Mouse (Mus musculus) heart, embryonic 16.5 days (tissue): ENCODE measurements at regions not wholly inside any gene's neighbourhood (a gene's known extent, or its start where the extent isn't known, plus 50 kb on each side); places are given as distances from the start of the nearest gene placed in this dataset.
A peak's percentile ranks its signal among the peaks of the same experiment; 100 is the strongest.

Experiments
- ATAC-seq: fragments of 200-750 bp; cut with Nextera tagmentation; replicated peaks from 2 replicates; pipeline ENCODE4 v1.8.0; 2017; ENCODE audit warnings: moderate number of reproducible peaks; ENCODE audit not compliant: insufficient read depth, low FRiP score; ENCODE audit errors: extremely low read depth
- H3K27ac ChIP-seq: fragments of 300-500 bp; sonication (generic); 2 replicates; pipeline ENCODE4 v1.5.1; 2014; ENCODE audit warnings: mild to moderate bottlenecking, low read length, control low read depth, moderate library complexity
- H3K27me3 ChIP-seq: fragments of 300-500 bp; sonication (generic); 2 replicates; pipeline ENCODE4 v1.6.1; 2014; ENCODE audit warnings: low read length, mixed read lengths; ENCODE audit not compliant: control insufficient read depth, insufficient read depth
- H3K36me3 ChIP-seq: fragments of 300-500 bp; sonication (generic); 2 replicates; pipeline ENCODE4 v1.6.1; 2014; ENCODE audit not compliant: control insufficient read depth, insufficient read depth
- H3K4me1 ChIP-seq: fragments of 300-500 bp; sonication (generic); 2 replicates; pipeline ENCODE4 v1.6.1; 2014; ENCODE audit warnings: low read length, mixed read lengths; ENCODE audit not compliant: control insufficient read depth, insufficient read depth
- H3K4me2 ChIP-seq: fragments of 300-500 bp; sonication (generic); 2 replicates; pipeline ENCODE4 v1.6.1; 2014; ENCODE audit warnings: low read depth, mild to moderate bottlenecking, control low read depth, low read length
- H3K4me3 ChIP-seq: fragments of 300-500 bp; sonication (generic); 2 replicates; pipeline ENCODE4 v1.5.1; 2014; ENCODE audit warnings: mild to moderate bottlenecking, control low read depth, low read length
- H3K9ac ChIP-seq: fragments of 300-500 bp; sonication (generic); 2 replicates; pipeline ENCODE4 v1.6.1; 2014; ENCODE audit warnings: low read length, control low read depth
- H3K9me3 ChIP-seq: fragments of 300-500 bp; sonication (generic); replicated peaks from 2 replicates; pipeline ENCODE4 v1.6.1; 2016; ENCODE audit warnings: low read length; ENCODE audit not compliant: control insufficient read depth
- WGBS: fragments of 180-500 bp; shearing (Covaris S2); extraction: QIAGEN DNeasy Blood & Tissue Kit; methylation state at CpG from one replicate; pipeline ENCODE4 v1.1.7; 2014; 5-methylcytosine and 5-hydroxymethylcytosine counted together

DNA sequence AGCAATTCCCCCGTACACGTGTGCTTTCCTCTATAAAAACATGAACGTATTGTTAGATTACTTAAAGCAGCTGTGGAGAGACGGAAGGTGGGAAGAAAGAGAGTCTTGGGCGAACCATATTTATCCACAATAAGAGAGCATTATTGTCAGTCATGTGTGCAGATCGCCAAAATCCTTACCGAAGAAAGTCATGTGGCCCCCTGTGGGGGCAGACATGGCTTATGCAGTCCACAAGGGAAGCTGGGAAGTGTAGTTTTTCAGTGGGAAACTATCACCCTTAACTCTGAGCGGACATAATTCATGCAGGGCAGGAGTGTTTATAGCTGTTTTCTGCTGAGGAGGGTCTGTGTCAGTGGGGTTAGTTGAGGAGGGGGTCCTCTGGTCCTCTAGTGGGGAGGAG is 90.8 kb downstream of the Nxnl2 start:
- no peak overlapping the region for H3K27ac ChIP-seq

DNA sequence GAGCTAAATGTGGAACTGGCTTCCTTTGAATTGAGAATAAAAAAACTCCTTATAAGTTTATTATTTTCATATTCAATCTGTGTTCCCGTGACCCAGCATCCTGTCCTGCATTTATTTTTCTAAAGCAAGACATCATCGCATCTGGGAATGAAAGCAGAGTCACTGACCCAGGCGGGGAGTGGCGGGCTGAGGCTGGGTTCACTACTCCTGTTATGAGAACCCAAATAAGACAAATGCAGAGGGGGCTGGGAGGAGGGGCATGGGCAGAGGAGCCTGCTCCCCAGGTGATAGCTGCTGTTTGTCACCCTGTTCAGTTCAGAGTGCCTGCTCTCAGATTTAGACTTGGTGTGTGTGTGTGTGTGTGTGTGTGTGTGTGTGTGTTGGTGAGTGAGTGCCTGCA is 102.0 kb downstream of the Nxnl2 start:
- Histone ChIP-seq H3K27ac (no peak overlapping the region), H3K4me3 (no peak overlapping the region), H3K36me3 (no peaks in the 10 kb centered on the region), H3K9me3 (no peaks in the 10 kb centered on the region; the same call in none of the 2 replicates), H3K4me1 (no peaks in the 10 kb centered on the region), H3K9ac (no peak overlapping the region), H3K27me3 (no peaks in the 10 kb centered on the region), H3K4me2 (no peak overlapping the region)
- WGBS, result 81% methylated on average over 4 of the region's 4 CpGs
- no peak for ATAC-seq

More for the DNA sequence above, 90.8 kb downstream of the Nxnl2 start:
- no peak overlapping the region for H3K4me3 ChIP-seq
- WGBS, result 69% methylated on average over 8 of the region's 8 CpGs
- H3K4me1 ChIP-seq, result no peaks in the 10 kb centered on the region
- H3K9ac ChIP-seq, result no peak overlapping the region
- no peaks in the 10 kb centered on the region for H3K27me3 ChIP-seq
- ATAC-seq, result no peak
- H3K36me3 ChIP-seq, result no peaks in the 10 kb centered on the region
- no peak overlapping the region for H3K4me2 ChIP-seq
- no peaks in the 10 kb centered on the region for H3K9me3 ChIP-seq

DNA sequence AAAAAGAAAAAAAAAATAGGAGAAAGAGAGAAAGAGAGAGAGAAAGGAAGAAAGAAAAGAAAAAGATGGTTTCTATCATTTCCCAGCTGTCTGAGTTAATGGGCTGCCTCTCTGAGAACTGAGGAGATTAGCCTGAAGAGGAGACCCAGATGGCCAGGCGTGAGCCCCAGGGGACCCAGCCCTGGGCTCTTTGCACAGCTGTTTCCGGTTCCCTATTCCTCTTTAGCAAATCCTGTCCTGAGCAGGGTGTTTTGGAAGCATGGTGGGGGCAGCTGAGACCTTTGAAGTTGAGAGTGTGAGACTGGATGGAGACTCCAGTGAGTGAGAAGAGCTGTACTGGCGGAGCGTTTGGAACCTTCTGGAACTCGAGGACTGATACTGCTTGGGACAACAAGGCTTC is 103.8 kb downstream of the Nxnl2 start:
- no peak overlapping the region for H3K9ac ChIP-seq
- ATAC-seq, result 0 out of 2 replicates have a peak, but pooled peaks have one; percentile 52
- no peak overlapping the region for H3K4me3 ChIP-seq
- H3K27ac ChIP-seq, result no peak overlapping the region
- no peak overlapping the region for H3K4me2 ChIP-seq
- H3K9me3 ChIP-seq, result no peaks in the 10 kb centered on the region; the same call in none of the 2 replicates
- H3K4me1 ChIP-seq, result peaks cover 2% of the 10 kb centered on the region
- H3K36me3 ChIP-seq, result no peaks in the 10 kb centered on the region
- WGBS, result 54% methylated on average over 5 of the region's 5 CpGs
- no peaks in the 10 kb centered on the region for H3K27me3 ChIP-seq

DNA sequence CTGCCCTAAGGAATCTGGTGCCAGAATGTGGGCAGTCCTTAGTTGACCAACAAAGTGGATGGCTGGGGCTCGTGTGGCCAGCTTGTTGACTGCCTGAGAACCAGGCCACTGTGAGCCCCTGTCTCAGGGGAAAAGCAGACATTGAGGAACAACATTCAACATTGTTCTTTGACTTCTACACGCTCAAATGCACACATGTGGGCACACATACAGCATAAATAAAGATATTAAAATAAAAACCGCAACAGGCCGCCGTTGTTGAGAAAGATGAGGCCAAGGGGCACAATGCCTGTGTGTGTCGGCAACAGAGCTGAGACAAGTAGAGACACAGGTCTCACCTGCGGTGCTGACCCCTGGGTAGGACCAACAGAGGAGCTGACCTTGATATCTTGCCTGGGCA is 105.8 kb downstream of the Nxnl2 start:
- H3K4me1 ChIP-seq, result peaks cover 14% of the 10 kb centered on the region
- H3K27me3 ChIP-seq, result no peaks in the 10 kb centered on the region
- no peak for ATAC-seq
- no peak overlapping the region for H3K4me2 ChIP-seq
- H3K9me3 ChIP-seq, result no peaks in the 10 kb centered on the region; the same call in 1 of the 2 replicates
- no peak overlapping the region for H3K9ac ChIP-seq
- no peaks in the 10 kb centered on the region for H3K36me3 ChIP-seq
- H3K4me3 ChIP-seq, result no peak overlapping the region
- 86% methylated on average over 7 of the region's 7 CpGs for WGBS
- H3K27ac ChIP-seq, result no peak overlapping the region

DNA sequence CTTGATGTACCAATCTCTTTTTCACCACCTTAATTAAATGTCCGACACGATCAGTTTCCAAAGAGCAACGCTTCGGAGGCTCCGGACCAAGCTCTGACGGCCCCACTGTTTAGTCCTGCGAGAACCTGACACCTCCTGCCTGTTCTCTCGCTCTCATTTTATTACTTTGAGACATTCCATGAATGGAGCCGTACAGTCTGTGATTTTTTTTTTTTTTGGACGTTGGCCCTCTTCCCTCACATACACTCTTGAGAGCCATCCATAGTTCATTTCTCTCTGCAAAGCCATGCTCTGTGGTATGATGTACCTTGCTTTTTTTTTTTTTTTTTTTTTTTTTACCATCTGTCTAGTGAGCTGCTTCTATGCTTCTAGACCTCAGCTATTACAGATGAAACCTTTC is 106.7 kb downstream of the Nxnl2 start:
- no peak overlapping the region for H3K9ac ChIP-seq
- H3K4me2 ChIP-seq, result no peak overlapping the region
- H3K4me1 ChIP-seq, result peaks cover 14% of the 10 kb centered on the region
- no peak overlapping the region for H3K4me3 ChIP-seq
- H3K9me3 ChIP-seq, result no peaks in the 10 kb centered on the region
- H3K36me3 ChIP-seq, result no peaks in the 10 kb centered on the region
- H3K27me3 ChIP-seq, result no peaks in the 10 kb centered on the region
- no peak overlapping the region for H3K27ac ChIP-seq
- WGBS, result 63% methylated on average over 10 of the region's 10 CpGs
- ATAC-seq, result no peak

DNA sequence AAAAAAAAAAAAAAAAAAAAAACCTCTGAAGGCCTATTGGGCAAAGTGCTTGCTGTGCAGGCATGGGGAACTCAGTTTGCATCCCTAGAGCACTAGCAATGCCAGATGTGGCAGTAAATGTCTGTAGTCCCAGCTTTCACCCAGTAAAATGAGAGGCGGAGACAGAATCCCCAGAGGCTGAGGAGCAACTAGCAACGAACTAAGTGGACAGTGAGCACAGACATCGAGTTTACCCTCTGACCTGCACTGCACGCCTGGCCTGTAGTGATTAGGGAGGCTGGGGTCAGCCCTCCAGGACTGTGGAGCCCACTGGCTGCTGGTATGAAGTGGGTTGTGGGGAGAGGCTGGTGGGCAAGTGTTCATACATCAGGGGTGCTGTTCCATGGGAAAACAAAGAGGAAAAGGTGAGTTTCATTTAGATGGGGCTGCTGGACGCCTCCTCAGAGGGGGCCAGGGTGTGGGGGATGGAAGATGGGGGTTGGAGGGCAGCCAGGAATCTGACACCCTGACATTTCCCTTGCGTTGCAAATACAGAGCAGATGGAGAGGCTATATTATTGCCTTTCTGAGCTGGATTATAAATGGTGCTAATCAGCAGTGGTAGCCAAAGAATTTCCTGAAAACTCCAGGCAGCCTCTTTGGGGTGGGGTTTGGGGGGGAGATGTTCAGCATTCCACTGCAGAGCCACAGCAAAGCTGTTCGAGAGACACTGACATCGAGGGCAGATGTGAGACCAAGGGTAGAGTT is 109.0 kb downstream of the Nxnl2 start:
- H3K27me3 ChIP-seq, result no peaks in the 10 kb centered on the region

DNA sequence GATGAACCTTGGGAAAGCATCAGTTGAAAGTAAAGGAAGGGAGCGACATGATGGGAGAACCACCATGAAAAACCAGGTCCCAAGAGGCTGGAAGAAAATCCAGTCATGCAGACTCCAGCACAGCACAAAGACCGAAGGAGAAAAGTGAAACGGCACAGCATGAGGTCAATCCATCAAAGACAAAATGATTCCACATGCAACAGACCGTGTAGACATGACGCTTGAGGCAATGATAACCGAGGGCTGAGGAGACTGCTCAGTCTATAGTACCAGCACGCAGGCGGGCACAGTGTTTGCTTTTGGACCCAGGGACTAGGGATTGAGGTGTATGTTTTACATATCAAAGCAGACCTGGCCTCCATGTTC is 109.5 kb downstream of the Nxnl2 start:
- WGBS, result 62% methylated on average over 8 of the region's 8 CpGs
- 0 out of 2 replicates have a peak overlapping the region, but pooled peaks have one; percentile 5 for H3K4me2 ChIP-seq

More for the DNA sequence above, 109.0 kb downstream of the Nxnl2 start:
- H3K27ac ChIP-seq, result peak overlapping the region; percentile 47
- H3K4me1 ChIP-seq, result peaks cover 14% of the 10 kb centered on the region
- 0 out of 2 replicates have a peak overlapping the region, but pooled peaks have one; percentile 5 for H3K4me2 ChIP-seq
- 19% methylated on average over 8 of the region's 8 CpGs for WGBS
- H3K9ac ChIP-seq, result no peak overlapping the region
- no peaks in the 10 kb centered on the region for H3K36me3 ChIP-seq
- ATAC-seq, result peak; percentile 87
- H3K4me3 ChIP-seq, result no peak overlapping the region
- H3K9me3 ChIP-seq, result peaks cover 4% of the 10 kb centered on the region; the same call in 1 of the 2 replicates

DNA sequence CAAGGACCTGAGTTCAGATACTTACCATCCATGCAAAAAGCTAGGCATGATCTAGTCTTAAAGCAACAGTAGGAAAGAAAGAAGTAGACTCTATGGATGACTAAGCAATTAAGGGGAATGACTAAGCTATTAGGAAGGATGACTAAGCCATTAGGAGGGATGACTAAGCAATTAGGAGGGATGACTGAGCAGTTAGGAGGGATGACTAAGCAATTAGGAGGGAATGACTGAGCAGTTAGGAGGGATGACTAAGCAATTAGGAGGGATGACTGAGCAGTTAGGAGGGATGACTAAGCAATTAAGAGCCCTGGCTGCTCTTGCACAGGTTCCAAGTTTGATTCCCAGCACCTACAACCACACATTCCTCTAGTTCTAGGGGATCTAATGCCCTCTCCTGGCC is 113.9 kb downstream of the Nxnl2 start:
- H3K27ac ChIP-seq, result no peak overlapping the region
- no peaks in the 10 kb centered on the region for H3K27me3 ChIP-seq
- peaks cover 12% of the 10 kb centered on the region for H3K4me1 ChIP-seq
- H3K9ac ChIP-seq, result no peak overlapping the region
- H3K4me3 ChIP-seq, result no peak overlapping the region
- H3K9me3 ChIP-seq, result peaks cover 11% of the 10 kb centered on the region; the same call in 1 of the 2 replicates
- no peak overlapping the region for H3K4me2 ChIP-seq
- 0 out of 2 replicates have a peak, but pooled peaks cover 2% of the 10 kb centered on the region for H3K36me3 ChIP-seq
- ATAC-seq, result no peak

More for the DNA sequence above, 109.5 kb downstream of the Nxnl2 start:
- Histone ChIP-seq H3K27ac (peak overlapping the region; percentile 40), H3K27me3 (no peaks in the 10 kb centered on the region), H3K4me3 (no peak overlapping the region), H3K9me3 (peaks cover 4% of the 10 kb centered on the region; the same call in 1 of the 2 replicates), H3K9ac (no peak overlapping the region), H3K36me3 (no peaks in the 10 kb centered on the region), H3K4me1 (peaks cover 14% of the 10 kb centered on the region)
- peak; percentile 7; the same call in 1 of the 2 replicates for ATAC-seq

DNA sequence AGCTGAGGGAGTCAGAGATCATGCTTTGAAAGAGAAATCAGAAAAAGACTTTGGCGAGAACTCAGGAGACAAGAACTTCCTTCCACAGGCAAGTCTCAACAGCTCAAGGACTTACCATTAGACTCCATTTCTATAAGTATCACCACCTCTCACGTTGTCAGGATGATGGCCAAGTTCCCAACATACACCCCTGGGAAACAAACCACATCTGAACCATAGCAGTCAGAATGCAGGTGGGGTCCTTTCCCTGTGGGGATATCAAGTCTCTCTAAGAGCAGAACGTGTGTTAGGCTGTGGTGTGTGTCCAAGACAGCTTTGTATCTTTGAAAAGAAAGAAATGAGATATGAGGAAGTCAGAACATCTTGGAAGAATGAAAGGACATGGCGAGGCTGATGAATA is 118.6 kb downstream of the Nxnl2 start:
- H3K36me3 ChIP-seq, result 0 out of 2 replicates have a peak, but pooled peaks cover 2% of the 10 kb centered on the region
- H3K27me3 ChIP-seq, result no peaks in the 10 kb centered on the region
- H3K4me3 ChIP-seq, result no peak overlapping the region
- H3K9me3 ChIP-seq, result peaks cover 7% of the 10 kb centered on the region; the same call in 1 of the 2 replicates
- ATAC-seq, result no peak
- H3K9ac ChIP-seq, result no peak overlapping the region
- WGBS, result 63% methylated on average over 4 of the region's 4 CpGs
- no peak overlapping the region for H3K27ac ChIP-seq
- no peaks in the 10 kb centered on the region for H3K4me1 ChIP-seq
- no peak overlapping the region for H3K4me2 ChIP-seq
